Mouse (Mus musculus) testis, adult 2 months (tissue): ENCODE results near the gene Fkbp14.

ENCODE experiments used
- CTCF ChIP-seq: fragments of 200-500 bp; IDR thresholded peaks from 2 replicates; pipeline ENCODE4 v1.5.1; 2012; ENCODE audit warnings: low read depth, mild to moderate bottlenecking, inconsistent platforms, low read length, moderate library complexity; ENCODE audit not compliant: control insufficient read depth, insufficient read depth, insufficient replicate concordance
- POLR2A ChIP-seq: fragments of 200-500 bp; IDR thresholded peaks from 2 replicates; pipeline ENCODE4 v1.6.1; 2012; ENCODE audit warnings: low read depth, mild to moderate bottlenecking, inconsistent platforms, low read length, moderate library complexity; ENCODE audit not compliant: control insufficient read depth

DNA sequence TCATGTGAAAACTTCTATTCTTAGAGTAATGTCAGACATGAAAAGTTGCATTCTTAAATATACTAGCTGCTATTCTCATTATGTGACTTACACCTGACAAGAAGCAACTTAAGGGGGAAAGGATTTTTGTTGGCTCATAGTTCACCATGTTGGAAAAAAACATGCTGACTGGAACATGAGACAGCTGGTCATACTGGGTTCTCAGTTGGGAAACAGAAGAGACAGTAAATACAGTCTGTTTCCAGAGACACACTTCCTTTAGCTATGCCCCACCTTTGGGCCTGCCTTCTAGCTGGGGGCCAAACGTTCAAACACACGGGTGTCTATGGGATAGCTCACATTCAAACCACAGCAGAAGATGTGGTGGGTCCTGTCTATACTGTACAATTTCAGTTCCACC lies 43.5 kb downstream of the Fkbp14 start:
- TF ChIP-seq POLR2A (no peak), CTCF (no peak)
